Comparison of ENCODE assay signal across 15 mouse cellular contexts in the genomic region with DNA sequence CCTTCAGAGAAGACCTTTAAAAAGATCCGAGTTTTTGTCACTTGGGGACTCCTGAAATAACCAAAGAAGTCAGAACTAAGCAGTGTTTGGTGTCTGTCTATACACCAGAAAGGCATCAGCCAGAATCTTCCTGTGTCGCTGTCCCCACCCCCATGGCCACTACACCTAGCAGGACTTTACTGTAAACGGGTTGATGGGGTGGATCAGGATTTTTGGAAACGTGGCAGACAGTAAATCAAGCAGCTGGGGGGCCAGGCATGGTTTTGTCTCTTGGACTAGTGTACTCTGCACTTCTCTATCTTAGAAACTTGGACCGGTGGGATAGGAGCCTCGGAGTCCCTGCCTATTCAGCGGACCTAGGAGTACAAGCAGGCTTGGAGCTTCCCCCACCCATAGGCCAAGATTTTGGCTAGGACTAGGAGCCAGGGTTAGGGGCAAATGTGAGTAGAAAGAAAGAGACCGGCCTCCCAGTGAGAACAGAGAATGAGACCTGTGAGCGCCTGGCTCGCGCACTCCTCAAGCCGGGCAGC. TPM values are rescaled to one million over a fixed set of nuclear protein-coding genes. Genes with fewer than 3 reads are reported as not detected.
DNase-seq lines count a peak whose midpoint lies in the region; ATAC-seq and TF ChIP-seq lines count a peak whose summit lies in the region.
"Had no signal": no experiment of that assay in that cellular context is flagged by ENCODE, and none has a peak within 500 bp of the region (broad histone marks: within the 10 kb centered on the region; RNA-seq: fewer than 3 reads in every experiment).

No protein-coding gene starts in this region.

- H3K9ac ChIP-seq in hindbrain, embryonic 12.5 days, result no peak overlapping the region
- peak overlapping the region; percentile 31; the same call in 1 of the 2 replicates for H3K9ac ChIP-seq in midbrain, embryonic 12.5 days (replicated peaks)
- H3K9ac ChIP-seq: intestine, embryonic 15.5 days had no signal

- TF ChIP-seq CTCF in testis, adult 2 months (IDR thresholded peaks at IDR 0.05; ENCODE audit: control insufficient read depth, insufficient read depth, insufficient replicate concordance, low read depth, low read length), result no peak

- 0 out of 2 replicates have a peak, but pooled peaks cover 3% of the 10 kb centered on the region for H3K9me3 ChIP-seq in hindbrain, embryonic 10.5 days
- H3K9me3 ChIP-seq in hindbrain, embryonic 12.5 days (replicated peaks), result no peaks in the 10 kb centered on the region
- no peaks in the 10 kb centered on the region for H3K9me3 ChIP-seq in midbrain, embryonic 12.5 days
- H3K9me3 ChIP-seq: intestine, embryonic 15.5 days had no signal

- ATAC-seq in hindbrain, embryonic 12.5 days (ENCODE audit: low FRiP score), result no peak
- ATAC-seq in midbrain, embryonic 12.5 days (ENCODE audit: low FRiP score, low read depth), result no peak
- ATAC-seq: intestine, embryonic 15.5 days had no signal

- DNase-seq in hindbrain, embryonic 10.5 days (ENCODE audit: low spot score), result peak; percentile 36
- DNase-seq in testis, postnatal 14 days (ENCODE audit: low spot score), result no peak
- no peak for DNase-seq in cerebellum, postnatal 4 days (ENCODE audit: low spot score in 2 of 2)
- no peak for DNase-seq in frontal cortex, adult 2 months (ENCODE audit: extremely low spot score in 1 of 2, low spot score in 1 of 2)
- DNase-seq in kidney, adult 9 months, result no peak
- DNase-seq: adrenal gland, postnatal 36 days; gastrocnemius, postnatal 14 days; kidney, postnatal 25 days had no signal

- H3K27me3 ChIP-seq in hindbrain, embryonic 10.5 days (ENCODE audit: insufficient read depth, poor library complexity, severe bottlenecking), result peaks cover 100% of the 10 kb centered on the region
- peaks cover 90% of the 10 kb centered on the region for H3K27me3 ChIP-seq in hindbrain, embryonic 12.5 days
- no peaks in the 10 kb centered on the region for H3K27me3 ChIP-seq in testis, adult 2 months (ENCODE audit: control insufficient read depth, insufficient read depth, low read length)
- peaks cover 93% of the 10 kb centered on the region for H3K27me3 ChIP-seq in midbrain, embryonic 12.5 days

- WGBS in hindbrain, embryonic 10.5 days, result 16% methylated on average over 12 of the region's 12 CpGs
- 16% methylated on average over 12 of the region's 12 CpGs for WGBS in hindbrain, embryonic 12.5 days
- WGBS in midbrain, embryonic 12.5 days, result 22% methylated on average over 12 of the region's 12 CpGs

- no peaks in the 10 kb centered on the region for H3K36me3 ChIP-seq in hindbrain, embryonic 10.5 days
- no peaks in the 10 kb centered on the region for H3K36me3 ChIP-seq in hindbrain, embryonic 12.5 days
- H3K36me3 ChIP-seq in testis, adult 2 months (ENCODE audit: control insufficient read depth, insufficient read depth, low read length), result no peaks in the 10 kb centered on the region
- H3K36me3 ChIP-seq in midbrain, embryonic 12.5 days, result no peaks in the 10 kb centered on the region
- H3K36me3 ChIP-seq: intestine, embryonic 15.5 days had no signal

- TF ChIP-seq POLR2A in testis, adult 2 months (IDR thresholded peaks at IDR 0.05; ENCODE audit: control insufficient read depth, low read depth, low read length), result no peak

- H3K4me2 ChIP-seq in hindbrain, embryonic 12.5 days (replicated peaks), result no peak overlapping the region
- peak overlapping the region; percentile 19; the same call in 1 of the 2 replicates for H3K4me2 ChIP-seq in midbrain, embryonic 12.5 days (replicated peaks)

- no peak overlapping the region for H3K4me3 ChIP-seq in hindbrain, embryonic 10.5 days
- H3K4me3 ChIP-seq in hindbrain, embryonic 12.5 days, result no peak overlapping the region; the same call in 1 of the 2 replicates
- H3K4me3 ChIP-seq in testis, adult 2 months (ENCODE audit: control insufficient read depth, low read depth, low read length), result peak overlapping the region; percentile 13
- H3K4me3 ChIP-seq in midbrain, embryonic 12.5 days, result peak overlapping the region; percentile 44

- H3K27ac ChIP-seq in hindbrain, embryonic 10.5 days, result no peak overlapping the region
- H3K27ac ChIP-seq in hindbrain, embryonic 12.5 days, result no peak overlapping the region
- no peak overlapping the region; the same call in 1 of the 2 replicates for H3K27ac ChIP-seq in testis, adult 2 months (ENCODE audit: control insufficient read depth, insufficient read depth, low read depth, low read length)
- H3K27ac ChIP-seq in midbrain, embryonic 12.5 days (replicated peaks), result no peak overlapping the region
- H3K27ac ChIP-seq: intestine, embryonic 15.5 days had no signal

- peaks cover 13% of the 10 kb centered on the region; the same call in 1 of the 2 replicates for H3K4me1 ChIP-seq in hindbrain, embryonic 10.5 days (replicated peaks)
- H3K4me1 ChIP-seq in hindbrain, embryonic 12.5 days, result peaks cover 8% of the 10 kb centered on the region
- peaks cover 6% of the 10 kb centered on the region for H3K4me1 ChIP-seq in testis, adult 2 months (ENCODE audit: control insufficient read depth, insufficient read depth, low read length)
- H3K4me1 ChIP-seq in midbrain, embryonic 12.5 days, result peaks cover 2% of the 10 kb centered on the region; the same call in 1 of the 2 replicates

RNA-seq across cellular contexts. Expression of a gene that starts 3.7 kb away (rescaled TPM):
- polyA plus RNA-seq in hindbrain, embryonic 10.5 days (2016; fragmentation: Nextera tagmentation; extraction: Ambion mirVana), result 2.1 and 3.5 TPM in 2 replicates
- polyA plus RNA-seq in hindbrain, embryonic 12.5 days (2016; fragmentation: Nextera tagmentation; extraction: Ambion mirVana), result 4.1 and 5.1 TPM in 2 replicates
- 1.3 and 1.7 TPM in 2 replicates for polyA plus RNA-seq in testis, adult 2 months (2012; rRNA removed)
- 13.9 and 25.5 TPM in 2 replicates for polyA plus RNA-seq in midbrain, embryonic 12.5 days (2016; fragmentation: Nextera tagmentation; extraction: Ambion mirVana)
- 41.8 and 47.0 TPM in 2 replicates for polyA plus RNA-seq in frontal cortex, adult 2 months (2012; rRNA removed)
- polyA plus RNA-seq: heart, embryonic 16.5 days; liver, adult 2 months; lung, embryonic 16.5 days had no signal

Comparison
In these comparisons a context has a peak if more than half of its experiments do, and no peak if none do; other contexts are left out.
1. H3K4me3 ChIP-seq: peak in testis, adult 2 months (single experiment) and midbrain, embryonic 12.5 days (single experiment); none in hindbrain, embryonic 10.5 days (single experiment) and hindbrain, embryonic 12.5 days (single experiment).